Mouse (Mus musculus): ENCODE data around the gene Gm29735.
A peak's percentile ranks its signal among the peaks of the same experiment; 100 is the strongest.
"Not testable (repeated sequence)": the region's sequence is repeated elsewhere in the genome, so short reads cannot be mapped to it uniquely, and the experiment has no call there.

Gm29735 gene

DNA sequence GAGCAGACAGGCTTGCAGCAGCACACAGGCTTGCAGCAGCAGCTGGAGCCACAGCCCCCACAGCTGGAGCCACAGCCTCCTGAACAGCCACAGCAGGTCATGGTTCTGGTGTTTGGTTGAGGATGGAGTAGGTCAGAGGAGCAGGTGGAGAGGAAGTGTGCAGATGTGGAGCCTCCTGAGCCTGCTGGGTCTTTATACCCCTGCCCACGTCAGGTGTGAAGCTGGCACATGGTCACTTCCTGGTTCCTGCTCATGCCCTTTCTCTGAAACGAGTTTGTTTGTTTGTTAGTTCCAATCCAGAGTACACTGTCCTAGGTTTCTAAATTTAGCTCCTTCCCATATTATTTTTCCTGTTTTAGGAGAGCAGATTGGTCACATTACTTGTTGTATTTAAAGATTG is at the start of gene Gm29735:
Gene Gm29735, minus strand, starts transcription at position 101 of the 400 bp plus-strand sequence.
- DNase-seq (ENCODE audit: low spot score in 2 of 2) = not testable (repeated sequence)

DNA sequence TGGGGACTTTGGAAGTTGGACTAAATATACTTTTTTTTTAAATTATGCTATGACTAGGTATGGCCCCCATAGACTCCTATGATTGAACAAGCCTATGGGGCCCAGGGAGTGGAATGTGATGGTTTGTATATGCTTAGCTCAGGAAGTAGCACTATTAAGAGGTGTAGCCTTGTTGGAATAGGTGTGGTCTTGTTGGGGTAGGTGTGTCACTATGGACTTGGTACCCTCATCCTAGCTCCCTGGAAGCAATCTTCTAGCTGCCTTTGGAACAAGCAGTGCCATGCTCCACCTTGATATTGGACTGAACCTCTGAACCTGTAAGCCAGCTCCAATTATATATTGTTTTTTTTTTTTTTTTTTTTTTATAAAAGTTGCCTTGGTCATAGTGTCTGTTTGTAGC is 48.6 kb upstream of the Gm29735 start:
- DNase-seq (ENCODE audit: low spot score in 2 of 2) = no peak

DNA sequence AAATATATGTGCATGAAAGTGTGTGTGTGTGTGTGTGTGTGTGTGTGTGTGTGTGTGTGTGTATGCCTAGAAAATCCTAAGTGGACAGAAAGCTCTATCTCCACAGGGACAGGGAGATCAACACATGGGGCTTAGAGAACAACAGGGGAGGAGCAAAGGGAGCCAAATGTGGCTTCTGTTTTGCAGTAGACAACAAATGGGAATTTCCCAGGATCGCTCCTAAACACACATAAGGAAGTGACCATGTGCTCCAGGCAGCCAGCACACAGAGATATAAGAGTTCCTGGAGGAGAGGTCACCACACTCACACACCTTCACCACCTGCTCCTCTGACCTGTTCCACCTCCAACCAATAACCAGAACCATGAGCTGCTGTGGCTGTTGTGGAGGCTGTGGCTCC is 44.2 kb upstream of the Gm29735 start, which contains the start of gene Krtap5-3:
Gene Krtap5-3, plus strand, starts transcription at position 301 of the 400 bp plus-strand sequence.
- no peak for DNase-seq (ENCODE audit: low spot score in 2 of 2)

DNA sequence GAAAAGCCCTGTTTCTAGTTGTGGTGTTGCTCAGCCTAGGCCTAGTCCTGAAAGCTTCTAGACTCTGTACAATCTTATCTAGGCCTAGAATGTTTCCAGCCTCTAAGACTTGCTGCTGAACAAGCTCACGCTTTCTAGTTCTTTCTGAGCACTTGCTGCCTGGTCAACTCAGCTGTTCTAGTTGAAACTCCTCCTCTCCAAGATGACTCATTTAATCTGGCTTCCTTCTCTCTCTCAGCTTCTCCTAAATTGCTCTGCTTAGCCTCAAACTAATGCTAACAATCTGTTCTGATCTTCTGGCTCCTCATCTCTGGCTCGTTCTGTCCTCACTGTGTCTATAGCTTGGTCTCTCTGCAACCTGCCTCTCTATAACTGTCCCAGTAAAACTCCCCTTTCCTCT is 41.8 kb upstream of the Gm29735 start:
- no peak for DNase-seq (ENCODE audit: low spot score in 2 of 2)

DNA sequence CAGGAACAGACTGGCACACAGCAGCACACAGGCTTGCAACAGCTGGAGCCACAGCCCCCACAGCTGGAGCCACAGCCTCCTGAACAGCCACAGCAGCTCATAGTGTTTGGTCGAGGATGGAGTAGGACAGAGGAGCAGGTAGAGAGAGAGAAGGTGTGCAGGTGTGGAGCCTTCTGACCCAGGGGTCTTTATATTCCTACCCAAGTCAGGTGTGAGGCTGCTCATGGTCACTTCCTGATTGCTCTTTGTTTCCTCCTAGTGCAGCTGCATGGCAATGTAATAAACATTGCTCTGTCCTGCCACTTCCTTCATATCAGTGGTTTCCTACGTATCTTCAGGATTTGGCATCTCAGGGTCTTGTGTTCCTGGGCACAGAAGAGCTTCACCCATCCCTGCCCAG is 33.4 kb upstream of the Gm29735 start, which contains the start of gene Gm10153:
Gene Gm10153, minus strand, starts transcription at position 101 of the 400 bp plus-strand sequence.
- DNase-seq (ENCODE audit: low spot score in 2 of 2) = no peak

DNA sequence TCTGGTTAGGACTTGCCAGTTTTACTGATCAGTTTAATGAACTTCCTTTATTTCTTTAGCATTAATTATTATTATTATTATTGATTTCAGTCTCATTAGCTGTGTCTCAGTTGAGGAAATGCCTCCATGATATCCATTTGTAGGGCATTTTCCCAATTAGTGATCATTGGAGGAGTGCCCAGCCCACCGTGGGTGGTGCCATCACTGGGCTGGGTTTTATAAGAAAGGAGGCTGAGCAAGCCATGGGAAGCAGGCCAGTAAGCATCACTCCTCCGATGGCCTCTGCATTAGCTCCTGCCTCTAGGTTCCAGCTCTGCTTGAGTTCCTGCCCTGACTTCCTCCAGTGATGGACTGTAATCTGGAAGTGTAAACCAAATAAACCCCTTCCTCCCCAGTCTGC is 31.2 kb upstream of the Gm29735 start:
- no peak for DNase-seq (ENCODE audit: low spot score in 2 of 2)

DNA sequence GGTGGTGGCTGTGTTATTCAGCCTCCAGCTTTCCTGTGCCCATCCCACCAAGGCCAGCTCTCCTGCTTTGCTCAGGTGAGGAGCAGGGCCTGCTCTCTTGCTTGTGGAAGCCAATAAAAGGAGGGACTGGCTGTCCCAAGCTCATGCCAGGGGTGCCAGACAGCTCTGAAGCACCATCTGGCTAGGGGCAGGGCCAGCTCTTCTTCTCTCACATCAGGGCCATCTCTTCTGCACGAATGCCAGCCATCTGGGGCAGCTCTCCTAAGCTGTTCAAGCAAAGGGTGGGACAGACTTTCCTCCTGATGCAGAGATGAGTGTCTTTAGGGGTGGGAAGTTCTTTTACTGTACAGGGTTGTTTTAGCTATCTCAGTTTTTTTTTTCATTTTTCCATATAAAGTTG is 24.1 kb upstream of the Gm29735 start:
- no peak for DNase-seq (ENCODE audit: low spot score in 2 of 2)

DNA sequence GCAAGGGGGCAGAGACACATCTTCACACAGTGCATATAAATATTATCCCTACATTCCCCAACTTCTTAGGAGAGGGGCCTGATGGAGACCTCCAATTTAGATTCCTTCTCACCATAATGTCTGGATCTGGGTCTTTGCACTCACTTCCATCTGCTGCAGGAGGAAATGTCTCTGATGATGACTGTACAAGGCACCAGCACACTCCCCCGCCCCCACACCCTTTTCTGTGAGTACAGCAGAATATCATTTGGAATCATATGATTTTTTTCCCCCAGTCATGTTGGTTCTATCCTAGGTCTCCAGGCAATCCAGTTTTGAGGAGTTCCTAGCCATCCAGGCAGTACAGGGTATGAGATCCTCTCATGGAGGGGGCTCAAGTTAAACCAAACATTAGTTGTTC is 21.8 kb upstream of the Gm29735 start:
- DNase-seq (ENCODE audit: low spot score in 2 of 2) = no peak

DNA sequence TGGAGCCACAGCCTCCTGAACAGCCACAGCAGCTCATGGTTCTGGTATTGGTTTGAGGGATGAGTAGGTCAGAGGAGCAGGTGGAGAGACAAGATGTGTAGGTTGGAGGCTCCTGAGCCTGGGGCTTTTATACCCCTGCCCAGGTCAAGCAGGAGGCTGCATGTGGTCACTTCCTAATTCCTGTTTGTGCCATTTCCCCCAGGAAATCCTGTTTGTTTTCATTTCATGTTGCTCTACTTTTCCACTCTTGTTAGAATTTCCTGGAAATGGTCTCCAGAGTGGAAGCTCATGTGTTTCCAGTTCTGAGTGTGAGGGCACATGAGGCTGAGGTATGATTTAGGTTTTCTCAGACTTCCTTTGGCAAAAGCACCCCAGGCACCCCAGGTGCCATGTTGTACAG is 19.0 kb upstream of the Gm29735 start, which contains the start of gene Krtap5-2:
Gene Krtap5-2, minus strand, starts transcription at position 101 of the 400 bp plus-strand sequence.
- DNase-seq (ENCODE audit: low spot score in 2 of 2) = not testable (repeated sequence)

DNA sequence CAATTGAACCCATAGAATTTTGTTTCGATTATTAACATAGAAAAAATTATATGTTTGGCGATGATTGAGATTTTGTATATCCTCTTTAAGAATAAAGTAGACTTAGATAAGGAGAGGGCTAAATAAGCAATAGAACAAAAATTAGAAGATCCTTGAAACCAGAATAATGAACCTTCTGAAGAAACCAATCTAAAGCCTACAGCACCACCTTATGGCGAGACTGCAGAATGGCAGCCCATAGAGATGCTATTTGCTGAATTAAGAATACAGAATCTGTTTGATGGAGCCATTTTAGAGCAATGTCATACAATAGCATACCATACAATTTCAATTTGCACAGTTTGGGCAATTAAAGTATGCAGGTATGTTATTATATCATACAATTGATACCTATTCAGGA is 12.9 kb upstream of the Gm29735 start:
- no peak for DNase-seq (ENCODE audit: low spot score in 2 of 2)

DNA sequence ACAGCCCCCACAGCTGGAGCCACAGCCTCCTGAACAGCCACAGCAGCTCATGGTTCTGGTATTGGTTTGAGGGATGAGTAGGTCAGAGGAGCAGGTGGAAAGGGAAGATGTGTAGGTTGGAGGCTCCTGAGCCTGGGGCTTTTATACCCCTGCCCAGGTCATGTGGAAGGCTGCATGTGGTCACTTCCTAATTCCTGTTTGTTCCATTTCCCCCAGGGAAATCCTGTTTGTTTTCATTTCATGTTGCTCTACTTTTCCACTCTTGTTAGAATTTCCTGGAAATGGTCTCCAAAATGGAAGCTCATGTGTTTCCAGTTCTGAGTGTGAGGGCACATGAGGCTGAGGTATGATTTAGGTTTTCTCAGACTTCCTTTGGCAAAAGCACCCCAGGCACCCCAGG is 8.7 kb upstream of the Gm29735 start, which contains the start of gene Gm4553:
Gene Gm4553, minus strand, starts transcription at position 101 of the 400 bp plus-strand sequence.
- DNase-seq (ENCODE audit: low spot score in 2 of 2) = not testable (repeated sequence)

DNA sequence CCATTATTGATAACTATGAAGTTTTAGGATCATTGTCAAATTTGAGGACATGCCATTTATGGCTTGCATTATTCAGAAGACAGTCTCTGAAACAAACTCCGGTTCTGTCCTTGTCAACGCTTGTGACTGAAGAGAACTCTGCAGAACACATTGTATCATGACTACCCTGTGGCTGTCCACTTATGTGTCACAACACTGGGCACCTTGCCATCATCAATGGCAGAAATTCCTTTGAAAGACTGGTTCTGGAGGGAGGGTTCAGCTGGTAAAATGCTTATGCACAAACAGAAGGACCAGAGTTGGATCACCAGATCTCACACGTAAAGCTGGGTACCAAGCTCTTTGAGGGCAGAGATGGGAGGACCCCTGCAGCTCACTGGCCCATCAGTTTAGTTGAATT is 2.5 kb upstream of the Gm29735 start:
- DNase-seq (ENCODE audit: low spot score in 2 of 2) = no peak

DNA sequence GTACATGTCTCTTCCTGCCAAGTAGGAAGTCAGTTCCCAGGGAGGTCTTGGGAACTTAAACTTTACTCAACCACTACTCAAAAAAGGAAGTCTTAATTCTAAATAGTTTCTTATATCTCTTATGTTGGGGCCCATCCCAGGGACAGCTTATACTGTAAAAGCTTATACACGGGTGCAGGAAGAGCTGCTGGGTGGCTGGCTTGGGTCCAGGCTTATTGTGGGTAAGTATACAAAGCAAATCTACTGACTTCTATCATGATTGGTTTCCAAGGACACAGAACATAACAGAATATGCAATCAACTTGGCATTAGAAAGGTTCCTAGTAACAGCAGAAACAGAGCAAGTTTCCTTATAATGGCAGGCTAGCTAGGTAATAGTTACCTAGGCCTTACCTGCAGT is 1.6 kb downstream of the Gm29735 start:
- DNase-seq (ENCODE audit: low spot score in 2 of 2) = no peak

DNA sequence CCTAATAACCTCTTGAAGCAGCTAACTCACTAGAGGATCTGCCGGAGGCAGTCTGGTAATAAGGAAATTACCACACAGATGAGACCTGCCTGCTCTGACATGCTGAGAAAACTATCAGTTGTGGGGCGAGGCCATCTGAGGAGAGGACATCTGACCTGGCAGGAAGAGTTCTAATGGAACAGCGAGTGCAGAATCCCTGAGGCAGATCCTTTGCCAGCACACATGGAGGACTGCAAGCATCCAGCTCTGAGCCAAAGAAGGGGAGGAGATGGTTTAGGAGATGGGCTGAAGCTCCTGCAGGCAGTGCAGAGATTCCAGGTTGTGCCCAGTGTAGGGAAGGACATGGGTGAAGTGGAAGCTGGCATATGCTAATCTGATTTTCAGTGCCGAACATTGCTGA is 4.7 kb downstream of the Gm29735 start:
- no peak for DNase-seq (ENCODE audit: low spot score in 2 of 2)

DNA sequence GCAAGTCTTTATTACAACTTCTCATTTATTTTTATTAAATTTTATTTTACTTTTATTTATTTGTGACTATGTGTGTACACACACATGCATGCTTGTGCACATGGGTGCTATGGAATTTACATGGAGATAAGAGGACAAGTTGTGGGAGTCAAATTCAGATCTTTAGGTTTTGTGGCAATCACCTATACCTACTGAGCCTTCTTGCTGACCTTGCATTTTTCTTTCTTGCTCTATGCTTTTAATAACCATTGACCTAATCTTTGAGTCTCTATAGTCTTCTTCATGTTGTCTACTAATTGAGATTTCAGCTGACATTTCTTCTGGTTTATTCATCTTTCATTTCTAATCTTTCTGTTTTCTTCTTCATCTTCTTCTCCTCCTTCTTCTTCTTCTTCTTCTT is 8.3 kb downstream of the Gm29735 start:
- no peak for DNase-seq (ENCODE audit: low spot score in 2 of 2)

DNA sequence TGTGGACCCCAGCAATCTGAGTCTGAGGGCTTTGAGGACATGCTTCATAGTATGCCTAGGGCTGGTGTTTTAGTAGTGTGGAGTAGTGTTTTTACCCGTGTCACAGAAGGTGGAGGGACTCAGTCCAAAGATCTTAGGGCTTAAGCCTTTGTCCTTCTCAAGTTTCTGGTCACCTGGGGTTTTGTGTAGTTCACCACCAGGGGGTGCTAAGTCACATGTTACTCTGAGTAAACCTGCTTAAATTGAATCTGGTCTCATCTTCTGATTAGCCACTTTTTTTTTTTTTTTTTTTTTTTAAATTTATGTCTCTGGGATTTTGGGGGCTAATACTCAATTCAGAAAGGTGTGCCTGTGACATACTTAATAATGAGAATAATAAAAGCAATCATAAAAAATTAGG is 10.9 kb downstream of the Gm29735 start:
- DNase-seq (ENCODE audit: low spot score in 2 of 2) = peak in 1 of 2 experiments; percentile 52

DNA sequence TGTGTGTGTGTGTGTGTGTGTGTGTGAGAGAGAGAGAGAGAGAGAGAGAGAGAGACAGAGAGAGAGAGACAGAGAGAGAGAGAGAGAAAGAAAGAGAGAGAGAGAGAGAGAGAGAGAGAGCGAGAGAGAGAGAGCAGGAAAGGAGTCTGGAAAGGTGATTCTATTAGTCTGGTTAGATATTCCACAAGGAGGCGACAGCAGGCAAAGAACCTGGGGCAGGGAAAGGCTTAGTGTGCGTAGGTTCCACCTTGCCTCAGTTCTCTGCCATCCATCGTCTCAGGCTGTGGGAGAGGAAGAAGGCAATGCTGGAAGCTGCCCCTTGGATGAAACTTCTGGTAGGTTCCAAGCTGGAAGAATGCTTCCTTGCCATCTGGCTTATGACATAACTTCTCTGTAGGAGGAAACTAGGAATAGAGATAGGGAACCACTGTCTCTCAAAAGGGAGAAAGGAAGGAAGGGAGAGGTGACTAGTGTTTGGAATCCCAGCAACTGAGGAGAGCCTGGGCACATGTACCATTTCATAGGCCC is 11.4 kb downstream of the Gm29735 start:
- no peak for DNase-seq (ENCODE audit: low spot score in 2 of 2)

DNA sequence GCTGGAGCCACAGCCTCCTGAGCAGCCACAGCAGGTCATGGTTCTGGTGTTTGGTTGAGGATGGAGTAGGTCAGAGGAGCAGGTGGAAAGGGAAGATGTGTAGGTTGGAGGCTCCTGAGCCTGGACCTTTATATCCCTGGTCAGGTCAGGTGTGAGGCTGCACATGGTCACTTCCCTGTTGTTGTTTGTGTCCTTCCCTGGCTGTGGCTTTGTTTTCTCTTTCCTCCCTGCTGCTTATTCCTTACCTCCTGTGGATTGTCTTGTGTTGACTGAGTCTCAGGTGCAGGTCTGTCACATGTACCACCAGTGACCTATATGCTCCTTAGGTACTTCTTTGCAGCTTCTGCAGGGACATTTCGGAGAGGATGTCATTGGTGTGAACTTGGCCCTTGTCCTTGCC is 12.4 kb downstream of the Gm29735 start, which contains the start of gene Gm45337:
Gene Gm45337, minus strand, starts transcription at position 101 of the 400 bp plus-strand sequence.
- DNase-seq (ENCODE audit: low spot score in 2 of 2) = no peak

DNA sequence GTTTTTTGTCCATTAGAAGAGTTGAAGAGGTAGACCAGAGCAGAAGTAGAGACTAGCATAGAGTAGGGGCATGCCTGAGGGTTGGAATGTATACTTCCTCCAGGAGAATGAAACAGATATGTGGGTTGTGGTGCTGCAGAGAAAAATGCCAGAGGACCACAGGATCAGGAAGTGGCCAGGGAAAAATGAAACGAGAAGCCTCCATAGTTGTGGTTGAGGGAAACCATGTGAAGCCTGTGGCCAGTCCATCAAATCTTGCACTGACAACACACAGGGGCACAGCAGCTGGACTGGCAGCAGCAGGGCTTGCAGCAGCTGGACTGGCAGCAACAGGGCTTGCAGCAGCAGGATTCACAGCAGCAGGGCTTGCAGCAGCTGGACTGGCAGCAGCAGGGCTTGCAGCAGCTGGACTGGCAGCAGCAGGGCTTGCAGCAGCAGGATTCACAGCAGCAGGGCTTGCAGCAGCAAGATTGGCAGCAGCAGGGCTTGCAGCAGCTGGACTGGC is 13.4 kb downstream of the Gm29735 start:
- DNase-seq (ENCODE audit: low spot score in 2 of 2) = not testable (repeated sequence)

DNA sequence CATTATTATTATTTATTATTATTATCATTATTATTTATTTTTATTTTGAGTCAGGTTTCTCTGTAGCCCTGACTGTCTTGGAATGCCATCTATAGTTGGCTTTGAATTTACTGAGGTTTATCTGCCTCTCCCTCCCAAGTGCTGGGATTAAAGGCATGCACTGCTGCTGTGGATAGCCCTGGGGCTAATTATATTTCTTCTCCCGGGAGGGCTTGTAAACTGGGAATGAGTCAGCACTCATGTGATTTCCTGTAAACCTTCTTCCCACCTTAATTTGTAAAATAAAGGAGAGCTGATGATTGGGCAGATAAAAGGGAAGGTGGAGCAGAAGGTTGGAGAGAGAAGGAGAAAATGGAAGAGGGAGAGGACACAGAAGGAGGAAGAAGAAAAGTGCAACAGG is 16.2 kb downstream of the Gm29735 start:
- no peak for DNase-seq (ENCODE audit: low spot score in 2 of 2)

DNA sequence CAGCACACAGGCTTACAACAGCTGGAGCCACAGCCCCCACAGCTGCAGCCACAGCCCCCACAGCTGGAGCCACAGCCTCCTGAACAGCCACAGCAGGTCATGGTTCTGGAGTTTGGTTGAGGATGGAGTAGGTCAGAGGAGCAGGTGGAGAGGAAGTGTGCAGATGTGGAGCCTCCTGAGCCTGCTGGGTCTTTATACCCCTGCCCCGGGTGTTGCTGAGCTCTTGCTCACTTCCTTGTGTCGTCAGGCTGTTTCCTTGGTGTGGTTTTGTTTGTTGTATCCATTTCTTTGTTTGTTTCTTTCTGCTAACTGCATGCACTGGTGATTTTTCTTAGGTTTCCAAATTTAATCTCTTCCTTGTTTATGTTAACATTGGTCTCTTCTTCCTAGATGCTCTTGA is 21.0 kb downstream of the Gm29735 start, which contains the start of gene Gm39115:
Gene Gm39115, minus strand, starts transcription at position 101 of the 400 bp plus-strand sequence.
- DNase-seq (ENCODE audit: low spot score in 2 of 2) = not testable (repeated sequence)

DNA sequence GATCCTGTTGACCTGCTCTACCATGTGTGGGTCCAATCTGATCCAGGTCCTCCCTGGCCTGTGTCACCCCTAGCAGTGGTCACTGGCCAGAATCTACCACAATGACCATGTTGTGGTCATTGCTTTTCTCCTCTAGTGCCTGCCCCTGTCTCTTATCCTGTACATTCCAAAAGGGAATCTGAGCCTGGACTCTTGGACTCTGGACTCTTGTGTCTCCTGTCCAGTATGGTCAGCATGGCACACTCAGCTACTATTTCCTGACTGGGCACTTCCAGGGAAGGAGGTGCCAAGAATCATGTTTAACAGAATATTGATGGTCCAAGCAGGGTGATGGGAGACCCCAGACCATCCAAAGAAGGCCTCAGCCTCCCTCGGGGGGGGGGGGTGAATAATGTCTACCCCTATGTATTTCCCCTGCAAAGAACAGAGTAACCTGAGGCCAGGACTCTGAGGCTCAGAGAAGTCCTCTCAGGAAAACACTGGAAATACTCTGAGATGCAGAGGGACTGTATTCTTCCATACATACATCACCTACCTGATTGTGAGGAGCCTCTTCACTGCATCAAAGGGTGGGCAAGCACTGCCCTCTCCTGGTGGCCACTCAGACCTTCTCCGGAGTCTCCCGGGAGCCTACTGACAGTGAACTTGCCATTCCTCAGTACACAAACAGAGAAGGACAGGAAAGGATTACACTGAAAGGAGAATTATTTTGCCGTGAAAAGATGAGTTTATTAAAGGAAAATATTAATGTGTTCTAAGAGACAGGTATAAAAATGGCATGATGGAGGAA is 22.5 kb downstream of the Gm29735 start:
- no peak for DNase-seq (ENCODE audit: low spot score in 2 of 2)

DNA sequence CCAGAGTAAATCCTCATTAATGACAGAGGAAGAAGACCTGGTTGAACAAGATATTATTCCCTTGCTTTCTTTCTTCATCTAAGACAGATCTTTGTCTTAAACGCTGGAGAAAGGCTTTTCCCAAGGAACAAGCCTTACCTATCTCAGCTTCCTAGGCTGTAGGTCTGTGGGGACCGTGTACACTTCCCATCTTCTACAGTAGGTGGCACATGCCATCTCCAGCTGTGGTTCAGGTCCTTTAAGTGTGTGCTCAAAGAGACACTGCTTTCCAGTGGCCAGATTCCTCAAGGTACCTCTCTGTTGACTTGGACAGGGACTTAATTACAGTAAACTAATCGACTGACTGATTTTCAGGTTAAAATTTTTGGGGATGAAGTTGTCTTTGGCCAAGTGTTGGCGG is 28.1 kb downstream of the Gm29735 start:
- DNase-seq (ENCODE audit: low spot score in 2 of 2) = no peak
